Mouse (Mus musculus) WW6 (cell line): Measurements from ENCODE around the gene B4galt4.
A peak's percentile ranks its signal among the peaks of the same experiment; 100 is the strongest.
"Not testable (repeated sequence)": the region's sequence is repeated elsewhere in the genome, so short reads cannot be mapped to it uniquely, and the experiment has no call there.

Experiments used
- DNase-seq: peaks from one replicate; pipeline ENCODE4 v3.0.0-alpha.2; 2013; ENCODE audit warnings: low read depth, low spot score

B4galt4 gene

DNA sequence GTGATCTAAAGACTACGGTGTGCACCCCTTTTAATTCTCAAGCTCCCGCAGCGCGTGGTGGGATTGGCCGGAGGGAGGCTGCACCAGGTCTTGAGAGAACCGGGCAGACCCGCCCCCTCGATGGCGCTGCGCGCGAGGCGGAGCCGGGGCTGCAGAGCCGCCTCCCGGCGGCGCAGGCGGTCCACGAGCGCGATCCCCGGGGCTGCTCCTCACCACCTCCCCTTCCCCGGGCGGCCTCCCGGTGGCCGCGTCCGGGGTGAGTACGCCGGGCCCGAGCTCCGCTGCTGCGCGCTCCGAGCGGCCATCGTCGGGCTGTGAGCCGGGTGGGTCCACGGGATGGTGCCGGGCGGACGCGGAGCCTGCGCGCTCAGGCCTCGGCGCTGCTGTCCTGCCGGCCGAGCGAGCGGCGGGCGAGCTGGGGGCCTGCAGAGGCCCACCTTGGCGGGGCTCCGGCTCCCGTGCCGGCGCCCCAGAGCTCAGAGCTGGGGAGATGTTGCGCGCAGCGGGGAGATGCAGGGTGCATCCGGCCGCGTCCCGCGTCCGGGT, at the start of gene B4galt4:
TSS of gene B4galt4 (plus strand) at position 152 of the 546 bp plus-strand sequence.
- DNase-seq = peak; percentile 45

- DNase-seq = no peak
Measured at GRCm38 (mm10) chr16:38694906-38695540, 47.0 kb upstream of the B4galt4 start.

DNA sequence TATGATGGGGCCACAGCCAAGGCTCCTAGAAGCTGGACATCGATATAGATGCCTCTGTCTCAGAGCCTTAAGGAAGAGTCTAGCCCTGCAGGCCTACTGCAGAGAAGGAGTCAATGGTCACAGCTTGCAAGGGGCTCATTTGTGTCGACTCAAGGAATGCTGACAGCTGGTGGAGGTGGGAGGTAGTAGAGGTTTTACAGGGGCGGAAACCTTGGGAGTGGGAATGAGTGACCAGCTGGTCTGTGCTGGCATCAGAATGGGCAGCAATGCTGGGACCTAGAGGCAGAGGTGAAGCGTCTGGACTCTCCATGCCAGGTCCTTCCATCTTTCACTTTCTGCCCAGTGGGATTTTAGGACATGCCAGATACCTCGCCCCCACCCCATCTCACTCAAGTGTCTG, 46.5 kb upstream of the B4galt4 start:
- DNase-seq = no peak

GRCm38 (mm10) chr16:38697611-38698010, 44.5 kb upstream of the B4galt4 start:
- no peak for DNase-seq

GRCm38 (mm10) chr16:38700392-38701162, 41.5 kb upstream of the B4galt4 start:
- DNase-seq = no peak

DNA sequence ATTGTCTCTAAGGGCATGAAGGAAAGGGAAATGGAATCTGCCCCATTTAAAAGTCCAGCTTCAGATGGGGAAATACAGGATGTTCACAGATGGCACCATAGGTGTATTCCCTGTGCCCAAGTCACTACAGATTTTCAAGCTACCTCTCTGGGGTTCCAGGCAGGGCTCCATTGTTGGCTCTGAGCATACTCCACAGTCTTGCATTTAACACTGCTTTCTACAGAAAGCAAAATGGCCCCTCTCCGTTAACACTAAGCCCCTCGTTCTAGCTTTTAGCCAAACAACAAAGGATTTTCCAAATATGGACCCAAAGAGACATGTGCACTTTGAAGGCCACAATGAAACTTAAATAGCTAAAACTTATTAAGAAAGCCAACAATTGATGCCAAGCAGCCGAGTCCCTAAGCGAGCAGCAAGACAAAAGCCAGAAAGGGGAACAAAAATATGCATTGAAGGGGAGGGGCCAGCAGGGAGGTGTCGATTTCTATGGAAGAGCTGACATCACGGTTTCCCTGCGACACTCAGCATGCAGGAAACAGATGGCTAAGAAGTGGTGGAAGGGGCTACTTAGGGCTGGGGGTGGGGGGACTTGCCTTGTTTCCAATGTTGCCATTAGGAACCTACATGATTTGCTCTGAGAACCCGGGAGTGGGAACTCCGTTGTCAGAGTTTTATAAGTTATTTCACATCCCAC, 40.4 kb upstream of the B4galt4 start:
- no peak for DNase-seq

GRCm38 (mm10) chr16:38702316-38702715, 39.7 kb upstream of the B4galt4 start:
- no peak for DNase-seq

GRCm38 (mm10) chr16:38703501-38703900, 38.6 kb upstream of the B4galt4 start:
- DNase-seq = no peak

GRCm38 (mm10) chr16:38705531-38706281, 36.4 kb upstream of the B4galt4 start:
- no peak for DNase-seq

DNA sequence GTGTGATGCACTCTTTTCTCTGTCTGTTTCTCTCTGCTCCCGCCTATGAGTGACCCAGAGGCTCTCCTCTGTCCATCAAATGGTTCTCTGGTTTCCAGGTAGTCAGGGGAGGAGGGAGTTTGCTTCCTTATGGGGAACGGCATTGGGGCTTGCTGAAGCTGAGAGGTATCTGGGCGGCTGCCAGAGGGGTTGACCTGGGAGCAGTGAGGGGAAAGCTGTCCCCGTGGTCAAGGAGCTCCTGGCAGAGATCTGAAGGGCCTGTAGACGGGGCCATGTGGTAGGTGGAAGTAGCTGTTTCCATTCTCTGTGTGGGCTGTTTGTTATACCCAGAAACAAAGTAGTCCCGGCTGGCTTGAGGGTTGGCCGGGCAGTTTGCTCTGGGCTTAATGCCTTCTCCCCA, 35.3 kb upstream of the B4galt4 start:
- DNase-seq = no peak

- no peak for DNase-seq
Measured at GRCm38 (mm10) chr16:38708962-38709520, 33.0 kb upstream of the B4galt4 start.

GRCm38 (mm10) chr16:38711245-38711644, 30.8 kb upstream of the B4galt4 start:
- no peak for DNase-seq

- no peak for DNase-seq
Measured at GRCm38 (mm10) chr16:38712105-38712504, 30.0 kb upstream of the B4galt4 start.

DNA sequence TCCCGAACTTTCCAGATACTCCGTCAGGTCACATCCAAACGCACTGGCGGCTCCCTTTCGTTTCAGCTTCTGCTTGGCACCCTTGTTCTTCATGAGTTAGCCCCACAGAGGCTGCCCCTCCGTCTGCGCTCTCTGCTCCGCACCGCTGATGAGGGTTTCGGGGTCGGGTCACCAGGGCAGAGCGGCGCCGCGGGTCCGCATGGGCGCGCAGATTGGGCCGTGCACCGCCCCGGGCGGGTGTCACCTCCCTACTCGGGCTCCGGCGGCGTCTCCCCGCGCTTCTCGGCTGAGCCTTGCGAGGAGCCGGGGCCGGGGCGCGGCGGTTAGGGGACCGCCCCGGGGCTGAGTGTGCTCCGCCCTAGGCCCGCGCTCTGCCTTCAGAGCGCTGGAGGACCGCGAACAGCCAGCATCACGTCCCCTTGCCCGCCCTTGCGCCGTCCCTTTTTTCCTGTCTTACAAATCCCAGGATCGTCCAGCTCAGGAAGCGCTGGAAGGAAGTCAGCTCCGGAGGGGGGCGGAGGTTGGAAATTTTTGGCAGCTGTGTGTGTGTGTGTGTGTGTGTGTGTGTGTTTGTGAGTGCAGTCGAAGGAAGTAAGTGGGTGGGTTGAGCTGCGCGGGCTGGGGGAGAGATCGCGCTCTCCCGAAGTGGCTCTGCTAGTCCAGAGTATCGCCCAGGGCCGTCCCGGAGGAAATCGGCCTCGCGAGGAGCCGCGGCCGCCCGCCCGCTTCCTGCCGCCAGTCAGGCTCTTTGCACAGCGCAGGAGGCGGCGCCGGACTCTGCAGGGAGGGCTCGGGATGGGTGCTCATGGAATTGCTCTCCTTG, 29.3 kb upstream of the B4galt4 start, which contains the start of gene Arhgap31:
TSS of gene Arhgap31 (minus strand) at position 694 of the 823 bp plus-strand sequence.
- DNase-seq = peak; percentile 58

DNA sequence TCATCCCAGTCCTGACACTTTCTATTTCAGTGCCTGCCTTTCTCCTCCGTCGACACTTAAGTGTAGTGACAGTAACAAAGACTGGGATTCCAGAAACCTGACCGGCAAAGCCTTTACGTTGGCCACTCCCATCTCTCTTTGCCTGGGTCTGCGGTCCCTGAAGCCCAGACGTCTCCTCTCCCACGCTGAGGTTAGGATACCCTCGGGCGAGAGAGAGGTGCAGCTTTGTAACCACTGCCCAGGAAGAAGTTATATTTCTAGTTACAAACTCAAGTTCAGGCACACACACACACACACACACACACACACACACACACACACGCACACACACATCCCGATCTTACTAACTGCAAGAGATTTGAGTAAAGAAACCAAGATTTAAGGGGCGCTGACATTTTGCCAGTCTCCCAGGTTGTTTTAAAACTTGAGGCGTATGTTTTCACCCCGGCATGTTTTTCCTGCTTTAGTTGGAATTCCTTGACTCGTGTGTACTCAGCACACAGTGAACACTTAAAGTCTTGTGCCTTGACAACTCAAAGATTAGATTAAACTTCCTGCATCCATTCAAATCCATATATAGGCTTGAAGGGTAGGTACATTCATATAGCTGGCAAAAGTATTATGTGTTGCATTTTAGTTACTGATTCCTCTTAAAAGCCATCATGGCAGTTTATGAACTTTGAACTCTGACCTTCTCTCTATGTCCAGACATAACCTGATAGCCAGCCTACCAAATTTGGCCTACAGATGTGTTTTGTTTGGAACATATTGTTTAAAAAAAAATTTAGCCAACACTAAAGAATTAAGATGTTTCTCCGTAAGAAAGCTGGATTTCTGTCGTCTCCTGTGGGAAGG, 28.4 kb upstream of the B4galt4 start:
- DNase-seq = peak; percentile 28

DNA sequence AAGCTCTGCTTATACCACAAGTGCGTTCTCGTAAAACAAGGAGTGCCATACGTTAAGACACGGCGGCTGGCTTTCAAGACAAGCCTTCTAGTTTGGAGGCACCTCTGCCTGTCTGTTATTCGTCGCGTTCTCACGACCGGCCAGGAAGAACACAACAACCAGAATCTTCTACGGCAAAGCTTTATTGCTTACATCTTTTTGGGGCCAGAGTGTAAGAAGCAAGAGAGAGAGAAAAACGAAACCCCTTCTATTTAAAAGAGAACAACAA, 27.9 kb upstream of the B4galt4 start:
- DNase-seq = not testable (repeated sequence)

- no peak for DNase-seq
Measured at GRCm38 (mm10) chr16:38721377-38721776, 20.7 kb upstream of the B4galt4 start.

DNA sequence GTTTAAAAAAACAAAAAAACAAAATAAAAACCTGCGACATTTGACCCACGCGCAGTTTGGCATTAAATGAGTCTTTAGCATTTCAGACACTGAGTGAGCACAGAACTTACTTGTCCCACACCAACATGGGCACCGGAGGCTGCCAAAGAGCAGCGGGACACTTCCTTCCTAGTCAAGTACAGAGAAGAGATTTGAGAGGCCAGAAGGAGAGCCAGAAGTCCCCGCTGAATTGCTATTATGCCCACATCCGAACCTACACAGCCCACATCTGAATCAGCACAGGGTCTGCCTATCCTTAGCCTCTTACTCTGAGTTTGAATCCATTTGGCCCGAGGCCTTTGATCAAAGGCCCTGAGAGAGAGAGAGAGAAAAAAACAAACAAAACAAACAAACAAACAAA, 17.8 kb upstream of the B4galt4 start:
- DNase-seq = no peak

- no peak for DNase-seq
Measured at GRCm38 (mm10) chr16:38724974-38725373, 17.1 kb upstream of the B4galt4 start.
